Mouse (Mus musculus) ES-E14 (cell line): ENCODE measurements at regions not wholly inside any gene's neighbourhood (a gene's known extent, or its start where the extent isn't known, plus 50 kb on each side); places are given as distances from the start of the nearest gene placed in this dataset.

Experiments
- CHD2 ChIP-seq: IDR thresholded peaks from 2 replicates; pipeline ENCODE4 v1.6.1; 2014; ENCODE audit warnings: mild to moderate bottlenecking, low read depth, low read length, inconsistent platforms
- HCFC1 ChIP-seq: IDR thresholded peaks from 2 replicates; pipeline ENCODE4 v1.6.1; 2012; ENCODE audit warnings: low read length, inconsistent platforms, borderline replicate concordance; ENCODE audit not compliant: insufficient read depth
- MAFK ChIP-seq: IDR thresholded peaks from 2 replicates; pipeline ENCODE4 v1.6.1; 2014; ENCODE audit warnings: mild to moderate bottlenecking, low read depth, low read length, inconsistent platforms; ENCODE audit not compliant: insufficient read depth
- ZC3H11A ChIP-seq: IDR thresholded peaks from 2 replicates; pipeline ENCODE4 v1.6.1; 2012; ENCODE audit warnings: low read depth, mild to moderate bottlenecking, inconsistent platforms, low read length, borderline replicate concordance
- ZNF384 ChIP-seq: IDR thresholded peaks from 2 replicates; pipeline ENCODE4 v1.6.1; 2012; ENCODE audit warnings: low read depth, low read length, inconsistent platforms

DNA sequence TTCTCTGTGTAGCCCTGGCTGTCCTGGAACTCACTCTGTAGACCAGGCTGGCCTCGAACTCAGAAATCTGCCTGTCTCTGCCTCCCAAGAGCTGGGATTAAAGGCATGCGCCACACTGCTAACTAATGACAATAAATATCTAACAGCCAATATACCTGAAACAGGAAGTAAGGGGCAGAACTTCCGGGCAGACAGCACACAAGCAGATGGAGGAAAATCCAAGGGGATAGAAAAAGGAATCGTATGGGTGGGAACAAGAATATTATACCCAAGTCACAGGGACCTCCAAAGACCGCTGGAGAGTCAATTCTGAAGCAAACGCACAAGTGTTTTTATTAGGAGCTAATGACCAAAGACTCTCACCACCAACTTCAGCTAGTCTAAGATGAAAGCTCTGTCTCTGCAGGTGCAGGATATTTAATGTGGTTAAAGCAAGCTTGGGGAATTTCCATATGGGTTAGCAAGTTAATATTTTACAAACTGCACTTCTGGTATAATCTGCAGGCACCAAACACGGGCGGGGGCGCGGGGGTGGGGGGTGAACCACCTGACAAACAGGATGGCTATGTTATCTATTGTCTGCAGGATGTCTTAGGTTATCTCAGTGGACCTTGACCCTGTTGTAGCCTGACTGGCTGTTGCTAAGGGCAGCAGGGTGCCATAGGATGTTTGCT is 1122.3 kb upstream of the Cited2 start:
- TF ChIP-seq HCFC1 (no peak), MAFK (no peak), ZC3H11A (no peak), CHD2 (no peak), ZNF384 (no peak)
